Mouse (Mus musculus) R1 (cell line): ENCODE results near the gene Faf2.

Experiments used
- DNase-seq: peaks from one replicate; pipeline ENCODE4 v3.0.0-alpha.2; 2018; ENCODE audit warnings: low read depth, low spot score

The Faf2 gene

GRCm38 (mm10) chr13:54621155-54621932, at the start of gene Faf2:
TSS of gene Faf2 (plus strand) at chr13:54621784.
- peak; percentile 96 for DNase-seq

GRCm38 (mm10) chr13:54572621-54573020, 49.0 kb upstream of the Faf2 start:
- DNase-seq = no peak

- DNase-seq = peak; percentile 77
Measured at GRCm38 (mm10) chr13:54574854-54575481, 46.6 kb upstream of the Faf2 start, which contains the start of gene Arl10. TSS of gene Arl10 (plus strand) at chr13:54575015.

- no peak for DNase-seq
Measured at GRCm38 (mm10) chr13:54575489-54575888, 46.1 kb upstream of the Faf2 start.

- DNase-seq = peak; percentile 72
Measured at GRCm38 (mm10) chr13:54577652-54578507, 43.7 kb upstream of the Faf2 start.

GRCm38 (mm10) chr13:54581385-54581784, 40.2 kb upstream of the Faf2 start:
- DNase-seq = no peak

- no peak for DNase-seq
Measured at GRCm38 (mm10) chr13:54582126-54582525, 39.5 kb upstream of the Faf2 start.

- DNase-seq = no peak
Measured at GRCm38 (mm10) chr13:54582860-54583259, 38.7 kb upstream of the Faf2 start.

GRCm38 (mm10) chr13:54585831-54586230, 35.8 kb upstream of the Faf2 start:
- DNase-seq = no peak

- no peak for DNase-seq
Measured at GRCm38 (mm10) chr13:54589414-54589995, 32.1 kb upstream of the Faf2 start.

GRCm38 (mm10) chr13:54589996-54590951, 31.3 kb upstream of the Faf2 start, which contains the start of the genes Nop16 and Higd2a:
TSS of gene Nop16 (minus strand) at chr13:54590090.
TSS of gene Higd2a (plus strand) at chr13:54590207.
- peak; percentile 99 for DNase-seq

- no peak for DNase-seq
Measured at GRCm38 (mm10) chr13:54591776-54592356, 29.7 kb upstream of the Faf2 start.

GRCm38 (mm10) chr13:54593617-54594016, 28.0 kb upstream of the Faf2 start:
- no peak for DNase-seq

- no peak for DNase-seq
Measured at GRCm38 (mm10) chr13:54596107-54596690, 25.4 kb upstream of the Faf2 start.

- DNase-seq = no peak
Measured at GRCm38 (mm10) chr13:54596870-54597269, 24.7 kb upstream of the Faf2 start.

GRCm38 (mm10) chr13:54598622-54599143, 22.9 kb upstream of the Faf2 start:
- no peak for DNase-seq

- peak; percentile 76 for DNase-seq
Measured at GRCm38 (mm10) chr13:54602639-54603111, 18.9 kb upstream of the Faf2 start.

GRCm38 (mm10) chr13:54603501-54603900, 18.1 kb upstream of the Faf2 start:
- DNase-seq = peak; percentile 83

- no peak for DNase-seq
Measured at GRCm38 (mm10) chr13:54604221-54604620, 17.4 kb upstream of the Faf2 start.
